Comparison of ENCODE assay signal across 21 mouse cellular contexts in the genomic region with DNA sequence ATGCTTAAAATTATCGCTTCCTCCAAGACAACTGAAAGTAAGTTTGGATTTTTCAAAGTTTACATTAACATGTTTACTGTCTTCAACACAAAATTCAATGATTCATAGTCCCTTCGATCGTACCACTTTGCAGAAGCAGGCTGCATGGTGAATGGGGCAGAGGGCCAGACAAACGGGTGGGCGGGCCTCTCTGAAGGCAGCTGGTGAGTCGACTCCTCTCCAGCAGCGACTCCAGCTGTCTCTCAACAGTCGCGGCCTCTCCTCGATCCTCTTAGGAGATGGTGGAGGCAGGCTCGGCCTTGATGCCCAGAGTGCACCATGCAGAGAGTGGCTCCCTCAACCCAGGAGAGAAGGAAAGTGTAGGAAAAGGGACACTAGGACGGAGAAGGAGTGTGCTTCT.
DNase-seq lines count a peak whose midpoint lies in the region; ATAC-seq lines count a peak whose summit lies in the region.
"Had no signal": no experiment of that assay in that cellular context is flagged by ENCODE, and none has a peak within 500 bp of the region (broad histone marks: within the 10 kb centered on the region; RNA-seq: fewer than 3 reads in every experiment).

No protein-coding gene starts in this region.

- ATAC-seq in cerebellum, adult (ENCODE audit: insufficient number of reproducible peaks, low FRiP score, low TSS enrichment), result no peak
- peak; percentile 36; the same call in 1 of the 2 replicates for ATAC-seq in forebrain, embryonic 13.5 days
- no peak for ATAC-seq in forebrain, embryonic 11.5 days (replicated peaks; ENCODE audit: low FRiP score)
- ATAC-seq in liver, embryonic 11.5 days (replicated peaks; ENCODE audit: low FRiP score), result no peak
- ATAC-seq: forebrain, embryonic 16.5 days; intestine, embryonic 15.5 days had no signal

- H3K4me1 ChIP-seq in forebrain, embryonic 13.5 days, result no peaks in the 10 kb centered on the region
- no peaks in the 10 kb centered on the region for H3K4me1 ChIP-seq in forebrain, embryonic 11.5 days (replicated peaks; ENCODE audit: control insufficient read depth, insufficient read depth, low read length)
- no peaks in the 10 kb centered on the region for H3K4me1 ChIP-seq in liver, embryonic 11.5 days (replicated peaks; ENCODE audit: control insufficient read depth, insufficient read depth, low read length)
- H3K4me1 ChIP-seq: embryonic facial prominence, embryonic 15.5 days; forebrain, embryonic 10.5 days; heart, embryonic 15.5 days; intestine, embryonic 15.5 days had no signal

- no peaks in the 10 kb centered on the region for H3K27me3 ChIP-seq in forebrain, embryonic 13.5 days
- H3K27me3 ChIP-seq in forebrain, embryonic 11.5 days (ENCODE audit: control insufficient read depth, insufficient read depth, low read length), result no peaks in the 10 kb centered on the region
- H3K27me3 ChIP-seq in liver, embryonic 11.5 days (replicated peaks; ENCODE audit: control insufficient read depth, insufficient read depth, low read length), result no peaks in the 10 kb centered on the region
- H3K27me3 ChIP-seq: embryonic facial prominence, embryonic 15.5 days; heart, embryonic 15.5 days; intestine, embryonic 15.5 days had no signal

- H3K9ac ChIP-seq in forebrain, embryonic 13.5 days, result no peak overlapping the region
- H3K9ac ChIP-seq in forebrain, embryonic 11.5 days (ENCODE audit: low read length), result no peak overlapping the region
- H3K9ac ChIP-seq in liver, embryonic 11.5 days (ENCODE audit: low read depth, low read length), result no peak overlapping the region
- H3K9ac ChIP-seq: embryonic facial prominence, embryonic 15.5 days; heart, embryonic 15.5 days; intestine, embryonic 15.5 days had no signal

- H3K4me3 ChIP-seq in forebrain, embryonic 13.5 days, result no peak overlapping the region
- H3K4me3 ChIP-seq in forebrain, embryonic 11.5 days (ENCODE audit: low read depth, low read length), result no peak overlapping the region
- no peak overlapping the region for H3K4me3 ChIP-seq in liver, embryonic 11.5 days (ENCODE audit: low read depth, low read length)
- H3K4me3 ChIP-seq: embryonic facial prominence, embryonic 15.5 days; erythroblast, embryonic 14.5 days; forebrain, embryonic 10.5 days; heart, embryonic 15.5 days; intestine, embryonic 15.5 days had no signal

- 76% methylated on average over 12 of the region's 12 CpGs for WGBS in forebrain, embryonic 13.5 days
- WGBS in forebrain, embryonic 11.5 days, result 73% methylated on average over 12 of the region's 12 CpGs
- 69% methylated on average over 12 of the region's 12 CpGs for WGBS in liver, embryonic 11.5 days

- H3K27ac ChIP-seq in forebrain, embryonic 13.5 days, result no peak overlapping the region
- H3K27ac ChIP-seq in forebrain, embryonic 11.5 days (ENCODE audit: low read depth, low read length), result no peak overlapping the region
- H3K27ac ChIP-seq in liver, embryonic 11.5 days (ENCODE audit: low read depth, low read length), result no peak overlapping the region
- H3K27ac ChIP-seq: embryonic facial prominence, embryonic 15.5 days; forebrain, embryonic 10.5 days; heart, embryonic 15.5 days; intestine, embryonic 15.5 days had no signal

- peak; percentile 2 for DNase-seq in cerebellum, adult 11-12 months
- no peak for DNase-seq in forebrain, embryonic 11.5 days (ENCODE audit: low spot score)
- DNase-seq in liver, result peak; percentile 2
- no peak for DNase-seq in liver, embryonic 11.5 days (ENCODE audit: low spot score)
- no peak for DNase-seq in Muller cell, postnatal 12 days (ENCODE audit: inconsistent ontology term)
- DNase-seq: adrenal gland, adult 2 months; adrenal gland, postnatal 25 days; embryo, embryonic 11 days; gastrocnemius, postnatal 10 days; heart, adult 18-20 months; heart, postnatal 14 days; kidney, adult 18-20 months had no signal

- H3K4me2 ChIP-seq in forebrain, embryonic 13.5 days, result no peak overlapping the region
- no peak overlapping the region for H3K4me2 ChIP-seq in forebrain, embryonic 11.5 days (ENCODE audit: low read depth, low read length, severe bottlenecking)
- no peak overlapping the region for H3K4me2 ChIP-seq in liver, embryonic 11.5 days
- H3K4me2 ChIP-seq: embryonic facial prominence, embryonic 15.5 days; heart, embryonic 11.5 days; heart, embryonic 15.5 days; intestine, embryonic 15.5 days had no signal

- no peaks in the 10 kb centered on the region for H3K36me3 ChIP-seq in forebrain, embryonic 13.5 days (ENCODE audit: poor library complexity, severe bottlenecking)
- no peaks in the 10 kb centered on the region for H3K36me3 ChIP-seq in forebrain, embryonic 11.5 days (ENCODE audit: control insufficient read depth, insufficient read depth, low read length)
- no peaks in the 10 kb centered on the region for H3K36me3 ChIP-seq in liver, embryonic 11.5 days (ENCODE audit: control insufficient read depth, insufficient read depth, low read length)
- H3K36me3 ChIP-seq: embryonic facial prominence, embryonic 15.5 days; forebrain, embryonic 10.5 days; heart, embryonic 15.5 days; intestine, embryonic 15.5 days had no signal

- H3K9me3 ChIP-seq in forebrain, embryonic 13.5 days (replicated peaks), result no peaks in the 10 kb centered on the region
- no peaks in the 10 kb centered on the region for H3K9me3 ChIP-seq in forebrain, embryonic 11.5 days (ENCODE audit: control insufficient read depth, low read length)
- H3K9me3 ChIP-seq in liver, embryonic 11.5 days (ENCODE audit: control insufficient read depth, low read length), result no peaks in the 10 kb centered on the region
- H3K9me3 ChIP-seq: embryonic facial prominence, embryonic 15.5 days; heart, embryonic 15.5 days; intestine, embryonic 15.5 days had no signal

Comparison
In these comparisons a context has a peak if more than half of its experiments do, and no peak if none do; other contexts are left out.
1. DNase-seq: peak in cerebellum, adult 11-12 months (single experiment) and liver (single experiment); none in forebrain, embryonic 11.5 days (single experiment), liver, embryonic 11.5 days (single experiment) and Muller cell, postnatal 12 days (single experiment).